Mouse (Mus musculus) right cerebral cortex, postnatal 25 days (tissue): ENCODE data around the gene Aldh1l1.
A peak's percentile ranks its signal among the peaks of the same experiment; 100 is the strongest.

ENCODE experiments used
- DNase-seq: peaks from one replicate; pipeline ENCODE4 v3.0.0; 2022

The Aldh1l1 gene

GRCm38 (mm10) chr6:90472697-90473096 is 13.5 kb upstream of the Aldh1l1 start:
- no peak for DNase-seq

GRCm38 (mm10) chr6:90473630-90474360 is 12.4 kb upstream of the Aldh1l1 start:
- DNase-seq: no peak

GRCm38 (mm10) chr6:90474361-90474750 is 11.9 kb upstream of the Aldh1l1 start:
- DNase-seq: no peak

- no peak for DNase-seq
These were observed 10.9 kb upstream of the Aldh1l1 start for GRCm38 (mm10) chr6:90475176-90475853.

GRCm38 (mm10) chr6:90475854-90476212 is 10.4 kb upstream of the Aldh1l1 start:
- no peak for DNase-seq

- DNase-seq: no peak
These were observed 9.2 kb upstream of the Aldh1l1 start for GRCm38 (mm10) chr6:90476941-90477518.

GRCm38 (mm10) chr6:90484249-90484648 is 2.0 kb upstream of the Aldh1l1 start:
- DNase-seq: no peak

GRCm38 (mm10) chr6:90484876-90485275 is 1.4 kb upstream of the Aldh1l1 start:
- DNase-seq: no peak

GRCm38 (mm10) chr6:90487531-90487930 is 1.3 kb downstream of the Aldh1l1 start:
- DNase-seq: no peak

GRCm38 (mm10) chr6:90489532-90489931 is 3.3 kb downstream of the Aldh1l1 start:
- no peak for DNase-seq

GRCm38 (mm10) chr6:90490976-90491375 is 4.7 kb downstream of the Aldh1l1 start:
- no peak for DNase-seq

- DNase-seq: no peak
These were observed 5.9 kb downstream of the Aldh1l1 start for GRCm38 (mm10) chr6:90491956-90492744.

- DNase-seq: no peak
These were observed 7.9 kb downstream of the Aldh1l1 start for GRCm38 (mm10) chr6:90494155-90494554.

- DNase-seq: no peak
These were observed 8.3 kb downstream of the Aldh1l1 start for GRCm38 (mm10) chr6:90494566-90494965.

- no peak for DNase-seq
These were observed 9.2 kb downstream of the Aldh1l1 start for GRCm38 (mm10) chr6:90495282-90495912.

GRCm38 (mm10) chr6:90496217-90496616 is 10.0 kb downstream of the Aldh1l1 start:
- no peak for DNase-seq

GRCm38 (mm10) chr6:90499509-90499908 is 13.3 kb downstream of the Aldh1l1 start:
- no peak for DNase-seq

GRCm38 (mm10) chr6:90501222-90501940 is 15.2 kb downstream of the Aldh1l1 start:
- no peak for DNase-seq

GRCm38 (mm10) chr6:90505906-90506305 is 19.7 kb downstream of the Aldh1l1 start:
- no peak for DNase-seq

- peak; percentile 86 for DNase-seq
These were observed 20.6 kb downstream of the Aldh1l1 start for GRCm38 (mm10) chr6:90506673-90507311.

- DNase-seq: no peak
These were observed 21.2 kb downstream of the Aldh1l1 start for GRCm38 (mm10) chr6:90507443-90507842.

- no peak for DNase-seq
These were observed 22.0 kb downstream of the Aldh1l1 start for GRCm38 (mm10) chr6:90508197-90508624.
